Mouse (Mus musculus): ENCODE measurements at regions not wholly inside any gene's neighbourhood (a gene's known extent, or its start where the extent isn't known, plus 50 kb on each side); places are given as distances from the start of the nearest gene placed in this dataset.

DNA sequence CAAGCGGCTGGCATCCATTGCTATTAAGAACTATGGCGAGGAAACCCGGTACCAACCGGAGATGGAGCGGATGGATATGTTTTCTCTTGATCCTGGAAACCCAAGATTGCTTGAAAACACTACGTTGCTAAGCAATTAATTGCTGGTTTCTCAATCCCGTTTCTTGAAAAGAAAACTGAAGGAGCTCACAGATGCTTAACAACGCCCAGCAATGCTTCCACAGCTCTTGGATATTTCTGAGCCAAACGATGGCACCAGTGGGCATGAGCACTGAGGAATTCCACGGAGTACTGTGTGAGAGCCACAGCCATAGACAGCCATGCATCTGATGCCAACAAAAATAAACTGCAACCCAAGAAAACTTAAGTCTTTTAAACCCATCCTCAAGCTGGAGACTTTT is 173.1 kb downstream of the Gxylt1 start:
- H3K9ac ChIP-seq (ENCODE audit: low read depth, poor library complexity, severe bottlenecking) = no peak overlapping the region
- no peaks in the 10 kb centered on the region for H3K36me3 ChIP-seq (ENCODE audit: control insufficient read depth, insufficient read depth, low read length, poor library complexity, severe bottlenecking)
- no peaks in the 10 kb centered on the region for H3K27me3 ChIP-seq (ENCODE audit: control insufficient read depth, insufficient read depth, low read length, poor library complexity, severe bottlenecking)
- no peak for TF ChIP-seq EP300 (IDR thresholded peaks at IDR 0.05; ENCODE audit: insufficient read depth, low read depth, low read length)
- TF ChIP-seq CTCF (IDR thresholded peaks at IDR 0.05; ENCODE audit: low read depth, low read length) = no peak
- no peak for TF ChIP-seq POLR2A (IDR thresholded peaks at IDR 0.05; ENCODE audit: insufficient read depth, low read length)
- H3K27ac ChIP-seq (ENCODE audit: insufficient read depth, low read length) = no peak overlapping the region
- H3K4me1 ChIP-seq (ENCODE audit: control insufficient read depth, insufficient read depth, low read length) = no peaks in the 10 kb centered on the region
- no peak overlapping the region for H3K4me3 ChIP-seq (ENCODE audit: low read depth, low read length)
- peaks cover 3% of the 10 kb centered on the region for H3K9me3 ChIP-seq (replicated peaks; ENCODE audit: control insufficient read depth, insufficient read depth, low read length, poor library complexity, severe bottlenecking)

DNA sequence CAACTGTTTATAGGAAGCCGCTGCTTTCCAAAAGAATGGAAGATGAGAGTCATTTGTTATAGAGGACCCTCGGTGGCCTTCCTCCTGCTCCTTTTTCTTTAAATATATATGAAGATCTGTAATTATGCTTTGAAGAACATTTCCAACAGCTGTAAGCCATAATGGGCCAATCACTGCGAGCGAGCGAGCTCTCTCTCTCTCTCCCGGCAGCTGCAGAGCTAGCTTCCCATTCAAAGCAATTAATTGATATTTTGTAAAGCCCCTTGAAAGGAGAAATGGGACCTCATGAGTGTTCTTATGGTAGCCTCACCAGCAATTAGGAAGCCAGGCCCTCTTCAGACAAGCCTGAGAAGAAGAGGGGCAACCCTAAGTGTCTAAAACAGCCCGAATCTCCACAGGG is 174.1 kb downstream of the Gxylt1 start:
- H3K9ac ChIP-seq (ENCODE audit: low read depth, poor library complexity, severe bottlenecking) = no peak overlapping the region
- TF ChIP-seq EP300 (IDR thresholded peaks at IDR 0.05; ENCODE audit: insufficient read depth, low read depth, low read length) (no peak), CTCF (IDR thresholded peaks at IDR 0.05; ENCODE audit: low read depth, low read length) (no peak), POLR2A (IDR thresholded peaks at IDR 0.05; ENCODE audit: insufficient read depth, low read length) (no peak)
- H3K4me1 ChIP-seq (ENCODE audit: control insufficient read depth, insufficient read depth, low read length) = no peaks in the 10 kb centered on the region
- no peaks in the 10 kb centered on the region for H3K27me3 ChIP-seq (ENCODE audit: control insufficient read depth, insufficient read depth, low read length, poor library complexity, severe bottlenecking)
- no peak overlapping the region for H3K27ac ChIP-seq (ENCODE audit: insufficient read depth, low read length)
- no peaks in the 10 kb centered on the region for H3K36me3 ChIP-seq (ENCODE audit: control insufficient read depth, insufficient read depth, low read length, poor library complexity, severe bottlenecking)
- no peak overlapping the region for H3K4me3 ChIP-seq (ENCODE audit: low read depth, low read length)
- peaks cover 3% of the 10 kb centered on the region for H3K9me3 ChIP-seq (replicated peaks; ENCODE audit: control insufficient read depth, insufficient read depth, low read length, poor library complexity, severe bottlenecking)

DNA sequence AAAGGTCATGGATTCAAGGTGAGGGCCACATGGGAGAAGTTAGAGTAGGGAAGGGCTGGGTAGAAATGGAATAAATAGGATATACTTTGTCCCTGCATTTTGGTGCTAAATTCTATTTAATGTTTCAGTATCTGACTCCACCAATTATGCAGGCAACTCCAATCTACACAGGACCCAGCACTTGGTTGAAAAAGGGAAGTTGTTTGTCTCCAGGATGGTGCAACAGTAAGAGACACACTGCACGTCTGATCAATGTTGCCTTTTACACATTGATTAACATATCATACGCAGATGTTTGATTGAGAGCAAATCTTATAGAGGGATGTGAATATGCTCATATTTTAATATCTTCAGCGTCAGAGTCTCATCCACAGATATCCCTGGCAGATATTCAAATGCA is 175.1 kb downstream of the Gxylt1 start:
- peaks cover 3% of the 10 kb centered on the region for H3K9me3 ChIP-seq (replicated peaks; ENCODE audit: control insufficient read depth, insufficient read depth, low read length, poor library complexity, severe bottlenecking)
- H3K27me3 ChIP-seq (ENCODE audit: control insufficient read depth, insufficient read depth, low read length, poor library complexity, severe bottlenecking) = no peaks in the 10 kb centered on the region
- TF ChIP-seq CTCF (IDR thresholded peaks at IDR 0.05; ENCODE audit: low read depth, low read length) (no peak), POLR2A (IDR thresholded peaks at IDR 0.05; ENCODE audit: insufficient read depth, low read length) (no peak), EP300 (IDR thresholded peaks at IDR 0.05; ENCODE audit: insufficient read depth, low read depth, low read length) (no peak)
- H3K4me3 ChIP-seq (ENCODE audit: low read depth, low read length) = no peak overlapping the region
- no peaks in the 10 kb centered on the region for H3K36me3 ChIP-seq (ENCODE audit: control insufficient read depth, insufficient read depth, low read length, poor library complexity, severe bottlenecking)
- no peak overlapping the region for H3K27ac ChIP-seq (ENCODE audit: insufficient read depth, low read length)
- H3K4me1 ChIP-seq (ENCODE audit: control insufficient read depth, insufficient read depth, low read length) = no peaks in the 10 kb centered on the region
- H3K9ac ChIP-seq (ENCODE audit: low read depth, poor library complexity, severe bottlenecking) = no peak overlapping the region

DNA sequence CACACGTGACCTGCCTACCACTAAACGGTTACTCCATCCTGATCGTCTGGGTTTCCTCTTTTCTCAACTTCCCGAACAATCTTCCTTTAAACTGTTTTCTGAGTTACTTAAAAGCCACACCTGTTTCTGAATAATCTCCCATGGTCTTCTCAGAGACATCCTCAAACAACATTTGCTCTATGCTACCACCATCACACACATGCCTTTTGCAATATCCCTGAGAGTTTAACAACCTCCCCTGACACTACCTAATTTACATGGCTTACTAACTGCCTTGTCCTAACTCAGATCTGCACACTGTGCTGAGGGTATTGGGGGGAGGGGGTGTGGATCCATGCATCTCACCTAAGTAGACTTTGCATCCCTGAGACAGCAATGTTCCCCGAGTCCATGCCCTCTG is 178.6 kb downstream of the Gxylt1 start:
- TF ChIP-seq CTCF (IDR thresholded peaks at IDR 0.05; ENCODE audit: low read depth, low read length) = no peak
- no peak for TF ChIP-seq EP300 (IDR thresholded peaks at IDR 0.05; ENCODE audit: insufficient read depth, low read depth, low read length)
- no peak for TF ChIP-seq POLR2A (IDR thresholded peaks at IDR 0.05; ENCODE audit: insufficient read depth, low read length)
- no peaks in the 10 kb centered on the region for H3K27me3 ChIP-seq (ENCODE audit: control insufficient read depth, insufficient read depth, low read length, poor library complexity, severe bottlenecking)
- H3K27ac ChIP-seq (ENCODE audit: insufficient read depth, low read length) = no peak overlapping the region
- H3K4me3 ChIP-seq (ENCODE audit: low read depth, low read length) = no peak overlapping the region
- no peak overlapping the region for H3K9ac ChIP-seq (ENCODE audit: low read depth, poor library complexity, severe bottlenecking)
- peaks cover 2% of the 10 kb centered on the region for H3K4me1 ChIP-seq (ENCODE audit: control insufficient read depth, insufficient read depth, low read length)
- no peaks in the 10 kb centered on the region for H3K36me3 ChIP-seq (ENCODE audit: control insufficient read depth, insufficient read depth, low read length, poor library complexity, severe bottlenecking)
- peaks cover 3% of the 10 kb centered on the region for H3K9me3 ChIP-seq (replicated peaks; ENCODE audit: control insufficient read depth, insufficient read depth, low read length, poor library complexity, severe bottlenecking)

DNA sequence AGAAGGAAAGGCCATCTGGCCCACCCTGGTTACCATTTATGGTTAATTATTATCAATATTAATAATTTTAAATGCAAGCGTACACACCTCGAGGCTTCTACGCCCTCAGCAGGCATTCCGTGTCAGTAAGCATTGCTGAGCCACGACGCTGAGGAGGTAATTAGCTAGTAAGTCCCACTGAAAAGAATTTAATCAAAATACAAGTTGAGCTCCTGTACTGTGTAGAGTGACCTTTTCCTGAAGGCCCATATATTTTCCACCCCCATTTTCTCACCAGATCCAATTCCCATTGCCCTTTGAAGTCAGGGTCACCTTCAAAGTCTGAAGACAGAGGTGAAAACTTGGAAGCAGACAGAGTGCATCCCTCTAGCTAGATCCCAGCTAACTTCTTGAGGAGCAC is 179.8 kb downstream of the Gxylt1 start:
- H3K36me3 ChIP-seq (ENCODE audit: control insufficient read depth, insufficient read depth, low read length, poor library complexity, severe bottlenecking) = no peaks in the 10 kb centered on the region

DNA sequence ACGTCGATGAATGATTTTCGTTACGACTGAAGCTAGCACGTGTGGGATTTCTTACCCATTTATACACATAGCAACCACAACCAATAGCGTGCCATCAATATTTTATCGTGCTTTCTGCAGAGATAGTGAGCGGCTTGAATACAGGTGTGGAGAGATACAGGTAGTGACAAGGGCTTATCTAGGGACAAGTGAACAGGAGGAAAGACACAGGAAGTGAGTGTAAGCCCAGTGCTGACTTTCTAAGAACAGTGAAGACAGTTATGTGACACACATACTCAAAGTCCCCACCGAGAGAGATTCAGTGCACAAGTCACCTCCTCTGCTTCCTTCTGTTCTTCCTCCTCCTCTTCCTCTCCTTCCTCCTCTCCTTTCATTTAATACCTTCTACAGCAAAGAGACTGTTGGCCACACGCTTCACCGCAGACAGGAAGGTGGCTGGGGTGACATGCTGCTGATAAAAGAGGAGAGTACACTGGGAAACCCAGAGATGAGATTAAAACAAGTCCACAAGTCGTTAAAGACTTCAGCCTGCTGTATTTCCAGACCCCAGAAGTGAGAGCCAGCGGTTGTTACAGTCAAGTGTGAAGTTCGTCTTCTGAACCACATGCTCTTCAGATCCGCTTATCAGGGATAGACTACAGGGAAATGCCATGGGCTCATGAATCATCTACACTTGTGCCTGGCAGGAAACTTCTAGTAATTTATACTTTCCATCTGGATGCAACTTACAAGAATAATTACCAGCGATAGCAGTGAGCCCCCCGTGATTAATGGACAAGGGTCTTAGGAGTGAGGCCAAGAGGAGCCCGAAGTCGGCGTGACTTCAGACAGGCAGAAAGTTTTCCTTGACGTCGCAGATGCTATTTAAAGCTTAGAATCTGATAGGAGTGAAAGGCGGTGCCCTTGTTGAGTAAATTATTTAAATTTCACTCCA is 180.5 kb downstream of the Gxylt1 start:
- Histone ChIP-seq H3K9me3 (replicated peaks; ENCODE audit: control insufficient read depth, insufficient read depth, low read length, poor library complexity, severe bottlenecking) (peaks cover 3% of the 10 kb centered on the region), H3K9ac (ENCODE audit: low read depth, poor library complexity, severe bottlenecking) (no peak overlapping the region), H3K36me3 (ENCODE audit: control insufficient read depth, insufficient read depth, low read length, poor library complexity, severe bottlenecking) (no peaks in the 10 kb centered on the region), H3K27ac (ENCODE audit: insufficient read depth, low read length) (no peak overlapping the region), H3K27me3 (ENCODE audit: control insufficient read depth, insufficient read depth, low read length, poor library complexity, severe bottlenecking) (no peaks in the 10 kb centered on the region; the same call in 1 of the 2 replicates), H3K4me3 (ENCODE audit: low read depth, low read length) (no peak overlapping the region), H3K4me1 (ENCODE audit: control insufficient read depth, insufficient read depth, low read length) (peaks cover 2% of the 10 kb centered on the region)
- no peak for TF ChIP-seq CTCF (IDR thresholded peaks at IDR 0.05; ENCODE audit: low read depth, low read length)
- TF ChIP-seq EP300 (IDR thresholded peaks at IDR 0.05; ENCODE audit: insufficient read depth, low read depth, low read length) = no peak
- TF ChIP-seq POLR2A (IDR thresholded peaks at IDR 0.05; ENCODE audit: insufficient read depth, low read length) = no peak

More for the DNA sequence above, 179.8 kb downstream of the Gxylt1 start:
- Histone ChIP-seq H3K9ac (ENCODE audit: low read depth, poor library complexity, severe bottlenecking) (no peak overlapping the region), H3K9me3 (replicated peaks; ENCODE audit: control insufficient read depth, insufficient read depth, low read length, poor library complexity, severe bottlenecking) (peaks cover 3% of the 10 kb centered on the region), H3K27me3 (ENCODE audit: control insufficient read depth, insufficient read depth, low read length, poor library complexity, severe bottlenecking) (no peaks in the 10 kb centered on the region), H3K4me3 (ENCODE audit: low read depth, low read length) (no peak overlapping the region), H3K27ac (ENCODE audit: insufficient read depth, low read length) (no peak overlapping the region), H3K4me1 (ENCODE audit: control insufficient read depth, insufficient read depth, low read length) (peaks cover 2% of the 10 kb centered on the region)
- no peak for TF ChIP-seq CTCF (IDR thresholded peaks at IDR 0.05; ENCODE audit: low read depth, low read length)
- no peak for TF ChIP-seq EP300 (IDR thresholded peaks at IDR 0.05; ENCODE audit: insufficient read depth, low read depth, low read length)
- TF ChIP-seq POLR2A (IDR thresholded peaks at IDR 0.05; ENCODE audit: insufficient read depth, low read length) = no peak
